In the genomic region with DNA sequence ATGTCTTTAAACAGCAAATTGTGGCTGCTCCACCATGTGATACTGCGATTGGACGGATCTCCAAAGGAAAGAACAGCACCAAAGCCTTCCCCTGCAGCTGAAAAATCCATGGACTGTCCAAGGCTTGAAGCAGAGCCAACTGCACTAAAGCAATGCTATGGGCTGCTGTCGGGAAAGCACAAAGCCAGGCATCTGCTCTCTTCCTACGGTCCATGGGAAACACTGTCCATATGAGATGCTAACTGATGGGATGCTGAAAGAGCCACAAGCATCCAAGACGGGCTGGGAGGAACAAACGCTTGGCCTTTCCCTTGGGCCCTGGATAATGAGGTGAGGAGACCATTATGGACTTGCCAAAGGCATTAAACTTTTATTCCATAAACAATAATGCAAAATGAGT, we compare ENCODE assay signal across 20 mouse cellular contexts.
DNase-seq lines count a peak whose midpoint lies in the region; ATAC-seq and TF ChIP-seq lines count a peak whose summit lies in the region.
"Had no signal": no experiment of that assay in that cellular context is flagged by ENCODE, and none has a peak within 500 bp of the region (broad histone marks: within the 10 kb centered on the region; RNA-seq: fewer than 3 reads in every experiment).

No protein-coding gene starts in this region.

- no peak for TF ChIP-seq POLR2A in limb, embryonic 14.5 days (IDR thresholded peaks at IDR 0.05; ENCODE audit: borderline replicate concordance, extremely low read depth, insufficient read depth, insufficient read length)

- no peak overlapping the region for H3K4me2 ChIP-seq in embryonic facial prominence, embryonic 14.5 days (ENCODE audit: low read depth, low read length)
- H3K4me2 ChIP-seq in lung, embryonic 15.5 days: no peak overlapping the region
- no peak overlapping the region for H3K4me2 ChIP-seq in limb, embryonic 14.5 days (replicated peaks; ENCODE audit: low read depth, low read length, severe bottlenecking)
- H3K4me2 ChIP-seq: heart, embryonic 11.5 days; hindbrain, embryonic 15.5 days; midbrain, embryonic 11.5 days had no signal

- no peaks in the 10 kb centered on the region for H3K36me3 ChIP-seq in embryonic facial prominence, embryonic 14.5 days (ENCODE audit: control insufficient read depth, insufficient read depth, low read length)
- no peaks in the 10 kb centered on the region for H3K36me3 ChIP-seq in embryonic facial prominence, embryonic 10.5 days (replicated peaks)
- no peaks in the 10 kb centered on the region for H3K36me3 ChIP-seq in lung, embryonic 15.5 days
- no peaks in the 10 kb centered on the region for H3K36me3 ChIP-seq in limb, embryonic 14.5 days (ENCODE audit: control insufficient read depth, insufficient read depth, low read length)
- H3K36me3 ChIP-seq: forebrain, embryonic 10.5 days; hindbrain, embryonic 15.5 days had no signal

- WGBS in embryonic facial prominence, embryonic 14.5 days: 76% methylated on average over 6 of the region's 6 CpGs
- 95% methylated on average over 6 of the region's 6 CpGs for WGBS in embryonic facial prominence, embryonic 10.5 days
- 40% methylated on average over 6 of the region's 6 CpGs for WGBS in lung, embryonic 15.5 days
- 59% methylated on average over 6 of the region's 6 CpGs for WGBS in limb, embryonic 14.5 days

- no peaks in the 10 kb centered on the region for H3K4me1 ChIP-seq in embryonic facial prominence, embryonic 14.5 days (ENCODE audit: control insufficient read depth, insufficient read depth, low read length)
- peaks cover 17% of the 10 kb centered on the region for H3K4me1 ChIP-seq in embryonic facial prominence, embryonic 10.5 days
- peaks cover 43% of the 10 kb centered on the region for H3K4me1 ChIP-seq in lung, embryonic 15.5 days
- H3K4me1 ChIP-seq in limb, embryonic 14.5 days (ENCODE audit: control insufficient read depth, insufficient read depth, low read length): peaks cover 30% of the 10 kb centered on the region

- no peak for ATAC-seq in embryonic facial prominence, embryonic 14.5 days (ENCODE audit: low read depth)
- ATAC-seq in lung, embryonic 15.5 days (ENCODE audit: borderline replicate concordance, extremely low read depth, low FRiP score, low TSS enrichment): peak; percentile 90
- ATAC-seq in limb, embryonic 14.5 days (ENCODE audit: low FRiP score, low read depth): peak; percentile 56
- ATAC-seq: CD4-positive, CD25-positive, alpha-beta regulatory T cell, adult 4 months; forebrain, postnatal 0 days; intestine, embryonic 16.5 days; Patski had no signal

- H3K27me3 ChIP-seq in embryonic facial prominence, embryonic 14.5 days (replicated peaks; ENCODE audit: control insufficient read depth, insufficient read depth, low read length): no peaks in the 10 kb centered on the region
- H3K27me3 ChIP-seq in embryonic facial prominence, embryonic 10.5 days (replicated peaks; ENCODE audit: low read depth, poor library complexity, severe bottlenecking): no peaks in the 10 kb centered on the region
- H3K27me3 ChIP-seq in lung, embryonic 15.5 days: no peaks in the 10 kb centered on the region
- no peaks in the 10 kb centered on the region for H3K27me3 ChIP-seq in limb, embryonic 14.5 days (ENCODE audit: control insufficient read depth, insufficient read depth, low read length)
- H3K27me3 ChIP-seq: hindbrain, embryonic 15.5 days; Patski had no signal

- DNase-seq in embryonic facial prominence, embryonic 14.5 days (ENCODE audit: low spot score): peak; percentile 50
- no peak for DNase-seq in embryonic facial prominence, embryonic 10.5 days (ENCODE audit: low spot score)
- DNase-seq in kidney, postnatal 10 days: peak; percentile 59
- DNase-seq in kidney, postnatal 25 days: no peak
- DNase-seq in lung, postnatal 25 days (ENCODE audit: low spot score): no peak
- peak; percentile 60 for DNase-seq in limb, embryonic 14.5 days (ENCODE audit: low spot score)
- DNase-seq in urinary bladder, postnatal 14 days (ENCODE audit: low spot score): no peak
- DNase-seq: cerebellum, postnatal 14 days; forebrain, postnatal 0 days; gastrocnemius, postnatal 36 days; right cerebral cortex, postnatal 25 days; thymus, postnatal 36 days had no signal

- H3K9me3 ChIP-seq in embryonic facial prominence, embryonic 14.5 days (ENCODE audit: control insufficient read depth, low read length): no peaks in the 10 kb centered on the region
- H3K9me3 ChIP-seq in embryonic facial prominence, embryonic 10.5 days: no peaks in the 10 kb centered on the region
- no peaks in the 10 kb centered on the region for H3K9me3 ChIP-seq in lung, embryonic 15.5 days
- no peaks in the 10 kb centered on the region for H3K9me3 ChIP-seq in limb, embryonic 14.5 days (ENCODE audit: control insufficient read depth, low read length)
- H3K9me3 ChIP-seq: forebrain, embryonic 10.5 days; hindbrain, embryonic 15.5 days had no signal

- no peak overlapping the region for H3K4me3 ChIP-seq in embryonic facial prominence, embryonic 14.5 days (ENCODE audit: low read depth, low read length)
- H3K4me3 ChIP-seq in embryonic facial prominence, embryonic 10.5 days: no peak overlapping the region
- H3K4me3 ChIP-seq in lung, embryonic 15.5 days: no peak overlapping the region
- H3K4me3 ChIP-seq in limb, embryonic 14.5 days (replicated peaks; ENCODE audit: low read length): no peak overlapping the region
- H3K4me3 ChIP-seq: forebrain, embryonic 10.5 days; hindbrain, embryonic 15.5 days had no signal

- no peak overlapping the region for H3K27ac ChIP-seq in embryonic facial prominence, embryonic 14.5 days (replicated peaks; ENCODE audit: low read depth, low read length)
- H3K27ac ChIP-seq in embryonic facial prominence, embryonic 10.5 days (replicated peaks): no peak overlapping the region
- H3K27ac ChIP-seq in lung, embryonic 15.5 days: no peak overlapping the region; the same call in 1 of the 2 replicates
- H3K27ac ChIP-seq in limb, embryonic 14.5 days (replicated peaks; ENCODE audit: low read depth, low read length): no peak overlapping the region
- H3K27ac ChIP-seq: forebrain, embryonic 10.5 days; hindbrain, embryonic 15.5 days had no signal

- H3K9ac ChIP-seq in embryonic facial prominence, embryonic 14.5 days (ENCODE audit: low read depth, low read length): no peak overlapping the region
- no peak overlapping the region for H3K9ac ChIP-seq in lung, embryonic 15.5 days
- H3K9ac ChIP-seq in limb, embryonic 14.5 days (ENCODE audit: low read depth, low read length, severe bottlenecking): no peak overlapping the region
- H3K9ac ChIP-seq: forebrain, postnatal 0 days; hindbrain, embryonic 15.5 days had no signal

Comparison
In these comparisons a context has a peak if more than half of its experiments do, and no peak if none do; other contexts are left out.
1. DNase-seq: peak in embryonic facial prominence, embryonic 14.5 days (single experiment), kidney, postnatal 10 days (single experiment) and limb, embryonic 14.5 days (single experiment); none in embryonic facial prominence, embryonic 10.5 days (single experiment), kidney, postnatal 25 days (0 of 2), lung, postnatal 25 days (single experiment) and urinary bladder, postnatal 14 days (single experiment).